Mouse (Mus musculus) midbrain, embryonic 10.5 days (tissue): ENCODE results near the gene Rpa2. TPM values are rescaled to one million over a fixed set of nuclear protein-coding genes. Genes with fewer than 3 reads are reported as not detected.
"Not testable (repeated sequence)": the region's sequence is repeated elsewhere in the genome, so short reads cannot be mapped to it uniquely, and the experiment has no call there.

ENCODE experiments used
- DNase-seq: peaks from one replicate; pipeline ENCODE4 v3.0.0-alpha.2; 2017; ENCODE audit warnings: low spot score
- H3K27ac ChIP-seq: fragments of 300-500 bp; sonication (generic); replicated peaks from 2 replicates; pipeline ENCODE4 v1.5.1; 2016; ENCODE audit warnings: mild to moderate bottlenecking
- H3K27me3 ChIP-seq: fragments of 300-500 bp; sonication (generic); 2 replicates; pipeline ENCODE4 v1.6.1; 2016; ENCODE audit warnings: low read depth, mild to moderate bottlenecking; ENCODE audit not compliant: poor library complexity, severe bottlenecking
- H3K36me3 ChIP-seq: fragments of 300-500 bp; sonication (generic); 2 replicates; pipeline ENCODE4 v1.6.1; 2016; ENCODE audit warnings: mild to moderate bottlenecking, moderate library complexity
- H3K4me1 ChIP-seq: fragments of 300-500 bp; sonication (generic); 2 replicates; pipeline ENCODE4 v1.6.1; 2016
- H3K4me3 ChIP-seq: fragments of 300-500 bp; sonication (generic); 2 replicates; pipeline ENCODE4 v1.5.1; 2016; ENCODE audit warnings: mild to moderate bottlenecking, moderate library complexity
- H3K9me3 ChIP-seq: fragments of 300-500 bp; sonication (generic); replicated peaks from 2 replicates; pipeline ENCODE4 v1.6.1; 2016; ENCODE audit warnings: mild to moderate bottlenecking
- WGBS: fragments of 180-500 bp; shearing (Covaris S2); methylation state at CpG from one replicate; pipeline ENCODE4 v1.1.7; 2016; 5-methylcytosine and 5-hydroxymethylcytosine counted together
- polyA plus RNA-seq: library from polyadenylated mRNA; unstranded; fragments of >200 nt; fragmentation: Nextera tagmentation; extraction: Ambion mirVana; gene quantifications from 2 replicates; pipeline ENCODE4 v1.2.1, GENCODE M21; 2016

Gene Rpa2
- polyA plus RNA-seq, 1 experiment from 2014 or later: 200 TPM

GRCm38 (mm10) chr4:132746911-132747517, 21.1 kb upstream of the Rpa2 start:
- H3K36me3 ChIP-seq: no peaks in the 10 kb centered on the region
- H3K27me3 ChIP-seq: no peaks in the 10 kb centered on the region
- H3K4me3 ChIP-seq: no peak overlapping the region
- 88% methylated on average over 9 of the region's 9 CpGs for WGBS
- H3K4me1 ChIP-seq: 0 out of 2 replicates have a peak, but pooled peaks cover 1% of the 10 kb centered on the region
- no peak overlapping the region for H3K27ac ChIP-seq
- DNase-seq: no peak
- H3K9me3 ChIP-seq: no peaks in the 10 kb centered on the region

GRCm38 (mm10) chr4:132747664-132748259, 20.4 kb upstream of the Rpa2 start:
- Histone ChIP-seq H3K36me3 (no peaks in the 10 kb centered on the region), H3K9me3 (no peaks in the 10 kb centered on the region), H3K27me3 (no peaks in the 10 kb centered on the region), H3K4me1 (peaks cover 9% of the 10 kb centered on the region; the same call in 1 of the 2 replicates), H3K4me3 (no peak overlapping the region), H3K27ac (no peak overlapping the region)
- 71% methylated on average over 9 of the region's 9 CpGs for WGBS
- no peak for DNase-seq

- 95% methylated on average over 4 of the region's 4 CpGs for WGBS
These were observed 19.4 kb upstream of the Rpa2 start for GRCm38 (mm10) chr4:132748778-132749177.

GRCm38 (mm10) chr4:132749258-132749982, 18.7 kb upstream of the Rpa2 start:
- Histone ChIP-seq H3K27me3 (no peaks in the 10 kb centered on the region), H3K4me1 (peaks cover 12% of the 10 kb centered on the region; the same call in 1 of the 2 replicates), H3K27ac (no peak overlapping the region), H3K36me3 (no peaks in the 10 kb centered on the region), H3K9me3 (no peaks in the 10 kb centered on the region), H3K4me3 (no peak overlapping the region)
- no peak for DNase-seq
- whole genome bisulfite sequencing: 81% methylated on average over 6 of the region's 6 CpGs

More at GRCm38 (mm10) chr4:132748778-132749177, 19.4 kb upstream of the Rpa2 start:
- Histone ChIP-seq H3K4me3 (no peak overlapping the region), H3K27me3 (no peaks in the 10 kb centered on the region), H3K9me3 (no peaks in the 10 kb centered on the region), H3K36me3 (no peaks in the 10 kb centered on the region), H3K4me1 (peaks cover 12% of the 10 kb centered on the region; the same call in 1 of the 2 replicates), H3K27ac (no peak overlapping the region)
- DNase-seq: no peak

GRCm38 (mm10) chr4:132752992-132753391, 15.1 kb upstream of the Rpa2 start:
- DNase-seq: no peak
- 83% methylated on average over 6 of the region's 6 CpGs for WGBS
- H3K9me3 ChIP-seq: no peaks in the 10 kb centered on the region
- H3K36me3 ChIP-seq: no peaks in the 10 kb centered on the region
- no peak overlapping the region for H3K4me3 ChIP-seq
- H3K4me1 ChIP-seq: peaks cover 24% of the 10 kb centered on the region
- H3K27me3 ChIP-seq: peaks cover 32% of the 10 kb centered on the region
- H3K27ac ChIP-seq: no peak overlapping the region

- Histone ChIP-seq H3K9me3 (no peaks in the 10 kb centered on the region), H3K4me1 (peaks cover 23% of the 10 kb centered on the region), H3K36me3 (no peaks in the 10 kb centered on the region), H3K27me3 (peaks cover 38% of the 10 kb centered on the region), H3K27ac (peak within 1 kb of the TSS; percentile 78), H3K4me3 (peak within 1 kb of the TSS; percentile 56)
- WGBS: 2% methylated on average over 22 of the region's 22 CpGs
- DNase-seq: peak; percentile 79
These were observed 11.2 kb upstream of the Rpa2 start, which contains the start of gene Smpdl3b for GRCm38 (mm10) chr4:132756974-132757373. TSS of gene Smpdl3b (minus strand) at chr4:132757252.

- Histone ChIP-seq H3K36me3 (no peaks in the 10 kb centered on the region), H3K4me1 (peaks cover 15% of the 10 kb centered on the region), H3K9me3 (no peaks in the 10 kb centered on the region), H3K27ac (no peak overlapping the region), H3K27me3 (peaks cover 38% of the 10 kb centered on the region), H3K4me3 (no peak overlapping the region)
- WGBS: 91% methylated on average over 7 of the region's 7 CpGs
- no peak for DNase-seq
These were observed 10.3 kb upstream of the Rpa2 start for GRCm38 (mm10) chr4:132757633-132758351.

- Histone ChIP-seq H3K27ac (no peak overlapping the region), H3K9me3 (no peaks in the 10 kb centered on the region), H3K4me3 (no peak overlapping the region), H3K36me3 (no peaks in the 10 kb centered on the region), H3K27me3 (peaks cover 33% of the 10 kb centered on the region), H3K4me1 (peaks cover 12% of the 10 kb centered on the region)
- no peak for DNase-seq
- 83% methylated on average over 3 of the region's 3 CpGs for WGBS
These were observed 7.8 kb upstream of the Rpa2 start for GRCm38 (mm10) chr4:132760296-132760695.

GRCm38 (mm10) chr4:132762602-132763001, 5.5 kb upstream of the Rpa2 start:
- Histone ChIP-seq H3K4me3 (no peak overlapping the region), H3K27me3 (peaks cover 10% of the 10 kb centered on the region), H3K4me1 (no peaks in the 10 kb centered on the region), H3K36me3 (no peaks in the 10 kb centered on the region), H3K9me3 (no peaks in the 10 kb centered on the region), H3K27ac (no peak overlapping the region)
- 81% methylated on average over 6 of the region's 6 CpGs for WGBS
- no peak for DNase-seq

- H3K36me3 ChIP-seq, H3K27me3 ChIP-seq, DNase-seq, H3K4me1 ChIP-seq, H3K27ac ChIP-seq, H3K4me3 ChIP-seq, H3K9me3 ChIP-seq: not testable (repeated sequence)
- 84% methylated on average over 3 of the region's 3 CpGs for WGBS
These were observed 5.0 kb upstream of the Rpa2 start for GRCm38 (mm10) chr4:132763125-132763524.

- H3K27ac ChIP-seq: no peak overlapping the region
- H3K36me3 ChIP-seq: peaks cover 72% of the 10 kb centered on the region
- H3K9me3 ChIP-seq: no peaks in the 10 kb centered on the region
- peaks cover 13% of the 10 kb centered on the region for H3K4me1 ChIP-seq
- DNase-seq: no peak
- no peaks in the 10 kb centered on the region for H3K27me3 ChIP-seq
- 94% methylated on average over 9 of the region's 9 CpGs for WGBS
- H3K4me3 ChIP-seq: no peak overlapping the region
These were observed 3.6 kb downstream of the Rpa2 start for GRCm38 (mm10) chr4:132771776-132772175.

GRCm38 (mm10) chr4:132774905-132775304, 6.8 kb downstream of the Rpa2 start:
- H3K4me3 ChIP-seq: no peak overlapping the region
- H3K4me1 ChIP-seq: no peaks in the 10 kb centered on the region
- DNase-seq: no peak
- no peaks in the 10 kb centered on the region for H3K27me3 ChIP-seq
- no peak overlapping the region for H3K27ac ChIP-seq
- 88% methylated on average over 3 of the region's 3 CpGs for WGBS
- H3K36me3 ChIP-seq: peaks cover 100% of the 10 kb centered on the region
- no peaks in the 10 kb centered on the region for H3K9me3 ChIP-seq
